Mouse (Mus musculus) neural tube, embryonic 15.5 days (tissue): ENCODE data around the gene Map3k21. TPM values are rescaled to one million over a fixed set of nuclear protein-coding genes. Genes with fewer than 3 reads are reported as not detected.

Source experiments
- ATAC-seq: fragments of 200-750 bp; cut with Nextera tagmentation; 2 replicates; pipeline ENCODE4 v1.8.0; 2017; ENCODE audit warnings: mild to moderate bottlenecking, moderate TSS enrichment, moderate library complexity; ENCODE audit not compliant: low FRiP score
- H3K27ac ChIP-seq: fragments of 300-500 bp; sonication (generic); replicated peaks from 2 replicates; pipeline ENCODE4 v1.5.1; 2015; ENCODE audit warnings: mild to moderate bottlenecking, inconsistent platforms
- H3K27me3 ChIP-seq: fragments of 300-500 bp; sonication (generic); replicated peaks from 2 replicates; pipeline ENCODE4 v1.6.1; 2015; ENCODE audit warnings: inconsistent platforms
- H3K36me3 ChIP-seq: fragments of 300-500 bp; sonication (generic); 2 replicates; pipeline ENCODE4 v1.6.1; 2015; ENCODE audit warnings: inconsistent platforms
- H3K4me1 ChIP-seq: fragments of 300-500 bp; sonication (generic); 2 replicates; pipeline ENCODE4 v1.6.1; 2015; ENCODE audit warnings: inconsistent platforms
- H3K4me2 ChIP-seq: fragments of 300-500 bp; sonication (generic); 2 replicates; pipeline ENCODE4 v1.6.1; 2015; ENCODE audit warnings: inconsistent platforms, mild to moderate bottlenecking, moderate library complexity
- H3K4me3 ChIP-seq: fragments of 300-500 bp; sonication (generic); replicated peaks from 2 replicates; pipeline ENCODE4 v1.5.1; 2015; ENCODE audit warnings: mild to moderate bottlenecking, inconsistent platforms
- H3K9ac ChIP-seq: fragments of 300-500 bp; sonication (generic); replicated peaks from 2 replicates; pipeline ENCODE4 v1.6.1; 2015; ENCODE audit warnings: mild to moderate bottlenecking, inconsistent platforms
- H3K9me3 ChIP-seq: fragments of 300-500 bp; sonication (generic); replicated peaks from 2 replicates; pipeline ENCODE4 v1.6.1; 2016; ENCODE audit warnings: inconsistent platforms
- WGBS: fragments of 180-500 bp; shearing (Covaris S2); methylation state at CpG from one replicate; pipeline ENCODE4 v1.1.7; 2015; ENCODE audit warnings: mixed read lengths; 5-methylcytosine and 5-hydroxymethylcytosine counted together
- polyA plus RNA-seq: library from polyadenylated mRNA; unstranded; fragments of >200 nt; fragmentation: Nextera tagmentation; extraction: Ambion mirVana; gene quantifications from 2 replicates; pipeline ENCODE4 v1.2.1, GENCODE M21; 2015

Gene Map3k21
- polyA plus RNA-seq, 1 experiment from 2014 or later = 0.59 TPM

DNA sequence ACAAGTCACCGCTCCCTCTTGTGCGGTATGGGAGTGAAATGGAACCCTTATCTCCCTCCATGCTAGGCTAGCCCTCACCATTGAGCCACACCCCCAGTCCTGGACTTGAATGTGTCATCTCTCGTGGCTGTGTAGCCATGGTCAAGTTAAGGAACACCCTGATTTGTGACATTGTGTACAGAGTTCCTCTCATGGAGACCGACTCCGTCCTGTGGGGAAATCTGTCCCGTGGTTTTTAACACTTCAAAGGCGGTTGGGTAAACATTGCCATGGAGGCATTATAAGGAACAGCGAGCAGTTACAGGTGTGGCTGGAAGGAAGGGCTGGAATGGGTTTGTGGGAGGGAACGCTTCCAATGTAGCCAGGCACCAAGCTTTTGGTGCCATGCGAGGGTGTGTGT, 6.8 kb downstream of the Map3k21 start:
- Histone ChIP-seq H3K27ac (no peak overlapping the region), H3K4me1 (0 out of 2 replicates have a peak, but pooled peaks cover 3% of the 10 kb centered on the region), H3K36me3 (no peaks in the 10 kb centered on the region), H3K4me2 (no peak overlapping the region), H3K4me3 (no peak overlapping the region), H3K9ac (no peak overlapping the region), H3K27me3 (peaks cover 16% of the 10 kb centered on the region), H3K9me3 (no peaks in the 10 kb centered on the region)
- no peak for ATAC-seq
- WGBS = 48% methylated on average over 10 of the region's 10 CpGs

DNA sequence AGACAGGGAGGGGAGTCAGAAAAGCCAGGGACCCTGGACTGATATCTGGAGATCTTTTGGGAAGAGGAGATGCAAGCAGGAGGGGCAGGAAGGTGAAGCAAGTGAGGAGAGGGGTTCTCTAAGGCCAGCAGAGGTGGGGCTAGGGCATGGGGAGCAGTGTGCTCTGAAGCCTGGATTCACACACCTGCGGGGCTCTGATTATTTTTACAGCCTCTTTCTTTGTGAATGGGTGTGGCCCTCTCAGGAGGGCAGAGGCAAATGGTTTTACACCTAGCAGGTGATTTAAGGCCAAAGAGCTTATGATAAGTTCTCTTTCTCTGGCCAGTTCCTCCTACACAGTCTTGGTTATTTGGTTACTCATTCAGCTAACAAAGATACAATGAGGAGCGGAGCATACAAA, 8.5 kb downstream of the Map3k21 start:
- no peaks in the 10 kb centered on the region for H3K36me3 ChIP-seq
- H3K4me3 ChIP-seq = no peak overlapping the region
- no peak for ATAC-seq
- no peaks in the 10 kb centered on the region; the same call in 1 of the 2 replicates for H3K27me3 ChIP-seq
- WGBS = 64% methylated on average over 2 of the region's 2 CpGs
- no peak overlapping the region for H3K9ac ChIP-seq
- H3K9me3 ChIP-seq = no peaks in the 10 kb centered on the region
- H3K4me2 ChIP-seq = no peak overlapping the region
- H3K4me1 ChIP-seq = 0 out of 2 replicates have a peak, but pooled peaks cover 3% of the 10 kb centered on the region
- no peak overlapping the region for H3K27ac ChIP-seq

- no peak overlapping the region for H3K27ac ChIP-seq
- H3K4me1 ChIP-seq = 0 out of 2 replicates have a peak, but pooled peaks cover 3% of the 10 kb centered on the region
- H3K9ac ChIP-seq = no peak overlapping the region
- no peaks in the 10 kb centered on the region for H3K9me3 ChIP-seq
- no peak overlapping the region for H3K4me2 ChIP-seq
- WGBS = 23% methylated on average over 8 of the region's 8 CpGs
- H3K36me3 ChIP-seq = no peaks in the 10 kb centered on the region
- no peak overlapping the region for H3K4me3 ChIP-seq
- ATAC-seq = no peak
- peaks cover 5% of the 10 kb centered on the region; the same call in 1 of the 2 replicates for H3K27me3 ChIP-seq
These were observed 9.3 kb downstream of the Map3k21 start for GRCm38 (mm10) chr8:125919560-125919959.

DNA sequence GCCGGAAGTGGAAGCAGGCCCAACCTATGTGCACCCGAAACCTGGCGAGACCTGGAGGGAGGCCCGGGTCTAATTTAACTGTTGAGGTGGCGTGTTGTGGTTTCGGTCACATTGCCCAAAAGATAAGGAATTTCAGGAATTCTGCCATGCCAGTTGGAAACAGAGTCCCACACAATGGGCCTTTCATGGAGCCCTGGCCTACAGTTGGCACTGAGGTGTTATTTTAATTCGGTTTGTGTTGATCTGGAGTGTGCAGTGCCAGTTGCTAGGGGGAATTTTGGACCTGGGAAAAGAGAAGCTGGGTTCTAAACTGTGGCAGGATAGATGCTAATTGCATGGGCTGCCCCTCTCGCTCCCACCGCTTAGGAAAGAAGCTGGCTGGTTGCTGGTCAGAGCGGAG, 10.0 kb downstream of the Map3k21 start:
- ATAC-seq = no peak

DNA sequence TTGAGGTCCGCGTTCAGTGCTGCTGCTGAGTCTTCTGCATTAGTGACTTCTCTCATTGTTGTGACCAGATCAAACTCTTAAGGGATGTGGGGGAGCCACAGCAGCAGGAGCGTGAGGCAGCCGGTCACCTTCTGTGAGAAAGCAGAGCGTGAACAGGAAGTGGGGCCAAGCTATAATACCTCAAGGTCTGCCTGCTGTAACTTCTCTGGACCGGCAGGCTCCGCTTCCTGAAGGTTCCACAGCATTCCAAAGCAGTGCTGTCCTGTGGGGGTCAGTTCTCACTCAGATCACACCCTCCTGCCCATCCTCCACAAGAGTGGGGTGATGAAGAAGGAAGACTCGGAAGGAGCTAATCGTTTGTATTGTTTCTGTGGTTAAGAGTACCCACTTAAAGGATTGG, 10.5 kb downstream of the Map3k21 start:
- H3K9me3 ChIP-seq = no peaks in the 10 kb centered on the region
- no peak overlapping the region for H3K9ac ChIP-seq
- no peak for ATAC-seq
- WGBS = 80% methylated on average over 9 of the region's 9 CpGs
- H3K36me3 ChIP-seq = no peaks in the 10 kb centered on the region
- no peak overlapping the region for H3K4me3 ChIP-seq
- H3K4me2 ChIP-seq = no peak overlapping the region
- no peak overlapping the region for H3K27ac ChIP-seq
- 0 out of 2 replicates have a peak, but pooled peaks cover 3% of the 10 kb centered on the region for H3K4me1 ChIP-seq
- peaks cover 5% of the 10 kb centered on the region; the same call in 1 of the 2 replicates for H3K27me3 ChIP-seq

More for the DNA sequence above, 10.0 kb downstream of the Map3k21 start:
- H3K9me3 ChIP-seq = no peaks in the 10 kb centered on the region
- H3K4me1 ChIP-seq = 0 out of 2 replicates have a peak, but pooled peaks cover 3% of the 10 kb centered on the region
- no peaks in the 10 kb centered on the region for H3K36me3 ChIP-seq
- no peak overlapping the region for H3K4me2 ChIP-seq
- H3K4me3 ChIP-seq = no peak overlapping the region
- H3K27me3 ChIP-seq = peaks cover 5% of the 10 kb centered on the region; the same call in 1 of the 2 replicates
- H3K27ac ChIP-seq = no peak overlapping the region
- 70% methylated on average over 10 of the region's 10 CpGs for WGBS
- H3K9ac ChIP-seq = no peak overlapping the region

- H3K27ac ChIP-seq = no peak overlapping the region
- H3K4me3 ChIP-seq = no peak overlapping the region
- 67% methylated on average over 3 of the region's 3 CpGs for WGBS
- no peak overlapping the region for H3K4me2 ChIP-seq
- 0 out of 2 replicates have a peak, but pooled peaks cover 5% of the 10 kb centered on the region for H3K27me3 ChIP-seq
- no peaks in the 10 kb centered on the region for H3K36me3 ChIP-seq
- H3K9ac ChIP-seq = no peak overlapping the region
- no peaks in the 10 kb centered on the region for H3K9me3 ChIP-seq
- no peak for ATAC-seq
- 0 out of 2 replicates have a peak, but pooled peaks cover 3% of the 10 kb centered on the region for H3K4me1 ChIP-seq
These were observed 12.1 kb downstream of the Map3k21 start for GRCm38 (mm10) chr8:125922333-125922732.

- Histone ChIP-seq H3K9me3 (no peaks in the 10 kb centered on the region), H3K4me1 (no peaks in the 10 kb centered on the region), H3K4me3 (no peak overlapping the region), H3K27me3 (0 out of 2 replicates have a peak, but pooled peaks cover 5% of the 10 kb centered on the region), H3K4me2 (no peak overlapping the region), H3K9ac (no peak overlapping the region), H3K27ac (no peak overlapping the region), H3K36me3 (no peaks in the 10 kb centered on the region)
- no peak for ATAC-seq
- WGBS = 83% methylated on average over 4 of the region's 4 CpGs
These were observed 16.4 kb downstream of the Map3k21 start for GRCm38 (mm10) chr8:125926636-125927035.

DNA sequence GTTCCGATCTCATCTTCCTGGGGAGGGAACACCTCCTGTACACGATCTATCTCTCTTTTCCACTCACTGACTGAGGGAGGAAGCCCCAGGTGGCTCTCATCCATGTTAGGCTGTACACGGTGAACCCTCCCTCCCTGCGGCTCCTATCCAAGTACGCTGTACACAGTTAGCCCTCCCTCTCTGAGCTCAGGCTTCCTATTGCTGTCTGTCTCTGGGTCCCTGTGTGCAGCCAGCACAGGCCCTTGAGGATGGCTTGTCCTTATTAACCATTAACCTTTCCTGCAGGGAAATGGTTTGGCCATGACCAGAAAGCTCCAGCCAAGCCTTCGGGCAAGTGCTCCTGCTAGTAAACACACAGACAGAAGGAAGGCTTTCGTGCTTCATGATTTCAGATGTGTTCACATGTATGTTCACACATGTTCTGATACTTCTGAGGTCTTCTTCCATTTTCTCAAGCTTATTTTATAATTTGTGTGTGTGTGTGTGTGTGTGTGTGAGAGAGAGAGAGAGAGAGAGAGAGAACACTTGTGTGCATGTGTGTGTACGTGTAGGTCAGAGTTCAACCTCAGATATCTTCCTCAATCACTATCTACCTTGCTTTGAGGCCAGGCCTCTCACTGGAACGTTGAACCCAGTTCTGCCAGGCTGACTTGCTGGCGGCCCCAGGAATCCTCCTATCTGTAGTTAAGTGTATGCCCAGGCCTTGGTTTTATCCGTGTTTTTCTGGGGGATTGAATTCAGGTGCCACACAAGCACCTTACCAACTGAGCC, 20.2 kb downstream of the Map3k21 start:
- ATAC-seq = no peak

GRCm38 (mm10) chr8:125931822-125932221, 21.6 kb downstream of the Map3k21 start:
- Histone ChIP-seq H3K4me2 (no peak overlapping the region), H3K4me3 (no peak overlapping the region), H3K36me3 (no peaks in the 10 kb centered on the region), H3K9ac (no peak overlapping the region), H3K27ac (no peak overlapping the region), H3K27me3 (no peaks in the 10 kb centered on the region), H3K4me1 (no peaks in the 10 kb centered on the region), H3K9me3 (no peaks in the 10 kb centered on the region)
- 91% methylated on average over 6 of the region's 6 CpGs for WGBS
- no peak for ATAC-seq

More for the DNA sequence above, 20.2 kb downstream of the Map3k21 start:
- Histone ChIP-seq H3K9me3 (no peaks in the 10 kb centered on the region), H3K4me3 (no peak overlapping the region), H3K4me1 (no peaks in the 10 kb centered on the region), H3K4me2 (no peak overlapping the region), H3K27ac (no peak overlapping the region), H3K27me3 (no peaks in the 10 kb centered on the region), H3K36me3 (no peaks in the 10 kb centered on the region), H3K9ac (no peak overlapping the region)
- 84% methylated on average over 11 of the region's 11 CpGs for WGBS

GRCm38 (mm10) chr8:125935649-125936048, 25.4 kb downstream of the Map3k21 start:
- no peak for ATAC-seq
- no peak overlapping the region for H3K9ac ChIP-seq
- H3K27me3 ChIP-seq = no peaks in the 10 kb centered on the region
- no peak overlapping the region for H3K27ac ChIP-seq
- WGBS = 52% methylated on average over 9 of the region's 9 CpGs
- no peaks in the 10 kb centered on the region for H3K36me3 ChIP-seq
- H3K9me3 ChIP-seq = no peaks in the 10 kb centered on the region
- no peaks in the 10 kb centered on the region for H3K4me1 ChIP-seq
- H3K4me2 ChIP-seq = no peak overlapping the region
- H3K4me3 ChIP-seq = no peak overlapping the region

DNA sequence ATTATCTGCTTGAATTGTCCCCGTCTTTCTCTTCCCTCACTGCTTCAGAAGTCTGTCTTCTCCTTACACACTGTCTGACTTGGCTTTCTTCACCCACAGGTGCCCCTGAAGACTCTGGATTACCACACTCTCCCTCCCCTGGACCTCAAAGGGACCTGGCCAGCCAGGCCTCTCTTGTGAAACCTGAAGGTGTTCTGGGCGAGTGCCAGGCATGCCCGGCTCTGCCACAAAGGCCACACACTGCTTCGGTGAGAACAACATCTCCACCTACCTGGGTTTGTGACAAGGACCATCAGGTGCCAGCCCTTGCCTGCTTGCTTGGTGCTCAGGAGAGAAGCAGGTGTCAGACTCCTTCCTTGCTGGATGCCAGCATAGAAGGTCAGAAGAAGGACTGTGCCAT, 34.3 kb downstream of the Map3k21 start:
- Histone ChIP-seq H3K9ac (no peak overlapping the region), H3K4me3 (no peak overlapping the region), H3K9me3 (no peaks in the 10 kb centered on the region), H3K36me3 (no peaks in the 10 kb centered on the region), H3K27ac (no peak overlapping the region), H3K4me1 (no peaks in the 10 kb centered on the region), H3K27me3 (no peaks in the 10 kb centered on the region; the same call in 1 of the 2 replicates), H3K4me2 (no peak overlapping the region)
- no peak for ATAC-seq
- WGBS = 89% methylated on average over 4 of the region's 4 CpGs

- 86% methylated on average over 9 of the region's 9 CpGs for WGBS
- no peaks in the 10 kb centered on the region for H3K36me3 ChIP-seq
- H3K4me1 ChIP-seq = no peaks in the 10 kb centered on the region
- H3K9ac ChIP-seq = no peak overlapping the region
- no peaks in the 10 kb centered on the region for H3K9me3 ChIP-seq
- no peak for ATAC-seq
- peaks cover 13% of the 10 kb centered on the region; the same call in 1 of the 2 replicates for H3K27me3 ChIP-seq
- H3K4me2 ChIP-seq = no peak overlapping the region
- H3K27ac ChIP-seq = no peak overlapping the region
- no peak overlapping the region for H3K4me3 ChIP-seq
These were observed 38.6 kb downstream of the Map3k21 start for GRCm38 (mm10) chr8:125948696-125949308.
